Mouse (Mus musculus) cerebellum, adult 2 months (tissue): ENCODE results near the gene Spdl1. TPM values are rescaled to one million over a fixed set of nuclear protein-coding genes. Genes with fewer than 3 reads are reported as not detected.

Experiments
- DNase-seq, 2 experiments: peaks; one replicate each; pipeline ENCODE4 v3.0.0; 2021
- H3K27ac ChIP-seq: fragments of 200-500 bp; 2 replicates; pipeline ENCODE4 v1.5.1; 2012; ENCODE audit warnings: low read length, control low read depth, inconsistent platforms; ENCODE audit not compliant: insufficient read depth
- H3K27me3 ChIP-seq: fragments of 200-500 bp; 2 replicates; pipeline ENCODE4 v1.6.1; 2012; ENCODE audit warnings: inconsistent platforms, mild to moderate bottlenecking, low read length, moderate library complexity; ENCODE audit not compliant: control insufficient read depth, insufficient read depth
- H3K4me1 ChIP-seq: fragments of 200-500 bp; 2 replicates; pipeline ENCODE4 v1.6.1; 2011; ENCODE audit warnings: low read length; ENCODE audit not compliant: control insufficient read depth, insufficient read depth
- H3K4me3 ChIP-seq: fragments of 200-500 bp; replicated peaks from 2 replicates; pipeline ENCODE3; 2011; ENCODE audit warnings: mild to moderate bottlenecking, low read depth, low read length, control low read depth; ENCODE audit not compliant: insufficient read depth
- CTCF ChIP-seq: fragments of 200-500 bp; IDR thresholded peaks from 2 replicates; pipeline ENCODE4 v1.5.1; 2011; ENCODE audit warnings: low read depth, mild to moderate bottlenecking, control low read depth, low read length, moderate library complexity, borderline replicate concordance; ENCODE audit not compliant: insufficient read depth
- POLR2A ChIP-seq: fragments of 200-500 bp; IDR thresholded peaks from 2 replicates; pipeline ENCODE4 v1.6.1; 2011; ENCODE audit warnings: low read length, control low read depth, borderline replicate concordance; ENCODE audit not compliant: insufficient read depth
- WGBS: fragments of 180-500 bp; shearing (Covaris S2); methylation state at CpG from one replicate; pipeline ENCODE4 v1.1.7; 2018; 5-methylcytosine and 5-hydroxymethylcytosine counted together
- polyA plus RNA-seq: library from polyadenylated mRNA; depleted of rRNA; stranded (reverse); fragments of >200 nt; gene quantifications from 2 replicates; pipeline ENCODE4 v1.2.3, GENCODE M21; 2012

Gene Spdl1
- polyA plus RNA-seq, 1 experiment: 0.49 TPM

GRCm38 (mm10) chr11:34865741-34866270 lies 32.4 kb upstream of the Spdl1 start:
- 79% methylated on average over 3 of the region's 3 CpGs for WGBS
- DNase-seq: no peak
- H3K27me3 ChIP-seq: no peaks in the 10 kb centered on the region
- no peak for TF ChIP-seq POLR2A
- no peak for TF ChIP-seq CTCF
- no peaks in the 10 kb centered on the region for H3K4me1 ChIP-seq
- H3K4me3 ChIP-seq: no peak overlapping the region
- no peak overlapping the region for H3K27ac ChIP-seq

GRCm38 (mm10) chr11:34865181-34865580 lies 31.7 kb upstream of the Spdl1 start:
- WGBS: 75% methylated on average over 14 of the region's 14 CpGs
- no peak for TF ChIP-seq CTCF
- no peak for TF ChIP-seq POLR2A
- H3K4me1 ChIP-seq: no peaks in the 10 kb centered on the region
- no peak for DNase-seq
- no peak overlapping the region for H3K27ac ChIP-seq
- no peak overlapping the region for H3K4me3 ChIP-seq
- H3K27me3 ChIP-seq: no peaks in the 10 kb centered on the region

GRCm38 (mm10) chr11:34856652-34857051 lies 23.2 kb upstream of the Spdl1 start:
- 57% methylated on average over 3 of the region's 3 CpGs for WGBS
- H3K4me1 ChIP-seq: no peaks in the 10 kb centered on the region
- no peak for TF ChIP-seq CTCF
- no peak for TF ChIP-seq POLR2A
- DNase-seq: no peak
- no peak overlapping the region for H3K4me3 ChIP-seq
- no peak overlapping the region for H3K27ac ChIP-seq
- H3K27me3 ChIP-seq: no peaks in the 10 kb centered on the region

GRCm38 (mm10) chr11:34846268-34846652 lies 12.8 kb upstream of the Spdl1 start:
- H3K27me3 ChIP-seq: no peaks in the 10 kb centered on the region
- no peak overlapping the region for H3K27ac ChIP-seq
- no peak for DNase-seq
- no peak overlapping the region for H3K4me3 ChIP-seq
- no peaks in the 10 kb centered on the region for H3K4me1 ChIP-seq
- no peak for TF ChIP-seq CTCF
- TF ChIP-seq POLR2A: no peak
- 73% methylated on average over 5 of the region's 5 CpGs for WGBS

- Histone ChIP-seq H3K27ac (no peak overlapping the region), H3K27me3 (no peaks in the 10 kb centered on the region), H3K4me3 (no peak overlapping the region), H3K4me1 (no peaks in the 10 kb centered on the region)
- no peak for DNase-seq
- 60% methylated on average over 22 of the region's 22 CpGs for WGBS
- no peak for TF ChIP-seq POLR2A
- TF ChIP-seq CTCF: no peak
These were observed 12.3 kb upstream of the Spdl1 start for GRCm38 (mm10) chr11:34845567-34846267.

GRCm38 (mm10) chr11:34843517-34843916 lies 10.1 kb upstream of the Spdl1 start:
- TF ChIP-seq CTCF: no peak
- no peak for TF ChIP-seq POLR2A
- no peaks in the 10 kb centered on the region for H3K4me1 ChIP-seq
- peak in 1 of 2 experiments; percentile 25 for DNase-seq
- WGBS: 36% methylated on average over 5 of the region's 5 CpGs
- no peak overlapping the region for H3K4me3 ChIP-seq
- H3K27me3 ChIP-seq: no peaks in the 10 kb centered on the region
- no peak overlapping the region for H3K27ac ChIP-seq

- no peak for DNase-seq
- Histone ChIP-seq H3K4me3 (no peak overlapping the region), H3K4me1 (no peaks in the 10 kb centered on the region), H3K27ac (no peak overlapping the region), H3K27me3 (no peaks in the 10 kb centered on the region)
- TF ChIP-seq CTCF: no peak
- TF ChIP-seq POLR2A: no peak
- 35% methylated on average over 5 of the region's 5 CpGs for whole genome bisulfite sequencing
These were observed 6.8 kb upstream of the Spdl1 start for GRCm38 (mm10) chr11:34840283-34840682.

- Histone ChIP-seq H3K27ac (no peak overlapping the region), H3K4me1 (no peaks in the 10 kb centered on the region; the same call in 1 of the 2 replicates), H3K27me3 (no peaks in the 10 kb centered on the region), H3K4me3 (no peak overlapping the region)
- WGBS: 69% methylated on average over 4 of the region's 4 CpGs
- no peak for TF ChIP-seq POLR2A
- no peak for TF ChIP-seq CTCF
- no peak for DNase-seq
These were observed 5.6 kb upstream of the Spdl1 start for GRCm38 (mm10) chr11:34839051-34839450.
